Mouse (Mus musculus) lung, embryonic 15.5 days (tissue): ENCODE measurements around the gene Tmem91. TPM values are rescaled to one million over a fixed set of nuclear protein-coding genes. Genes with fewer than 3 reads are reported as not detected.

Source experiments
- ATAC-seq: fragments of 200-750 bp; cut with Nextera tagmentation; 2 replicates; pipeline ENCODE4 v1.8.0; 2017; ENCODE audit warnings: moderate number of reproducible peaks, borderline replicate concordance; ENCODE audit not compliant: low FRiP score, low TSS enrichment; ENCODE audit errors: extremely low read depth
- H3K27ac ChIP-seq: fragments of 300-500 bp; sonication (generic); 2 replicates; pipeline ENCODE4 v1.5.1; 2015; ENCODE audit warnings: moderate library complexity, mild to moderate bottlenecking, inconsistent platforms
- H3K27me3 ChIP-seq: fragments of 300-500 bp; sonication (generic); 2 replicates; pipeline ENCODE4 v1.6.1; 2015; ENCODE audit warnings: inconsistent platforms
- H3K36me3 ChIP-seq: fragments of 300-500 bp; sonication (generic); 2 replicates; pipeline ENCODE4 v1.6.1; 2015; ENCODE audit warnings: inconsistent platforms
- H3K4me1 ChIP-seq: fragments of 300-500 bp; sonication (generic); 2 replicates; pipeline ENCODE4 v1.6.1; 2015; ENCODE audit warnings: inconsistent platforms
- H3K4me2 ChIP-seq: fragments of 300-500 bp; sonication (generic); 2 replicates; pipeline ENCODE4 v1.6.1; 2015; ENCODE audit warnings: inconsistent platforms, mild to moderate bottlenecking, moderate library complexity
- H3K4me3 ChIP-seq: fragments of 300-500 bp; sonication (generic); 2 replicates; pipeline ENCODE4 v1.5.1; 2015; ENCODE audit warnings: mild to moderate bottlenecking, inconsistent platforms
- H3K9ac ChIP-seq: fragments of 300-500 bp; sonication (generic); 2 replicates; pipeline ENCODE4 v1.6.1; 2015; ENCODE audit warnings: inconsistent platforms
- H3K9me3 ChIP-seq: fragments of 300-500 bp; sonication (generic); 2 replicates; pipeline ENCODE4 v1.6.1; 2016; ENCODE audit warnings: inconsistent platforms
- WGBS: fragments of 180-500 bp; shearing (Covaris S2); methylation state at CpG from one replicate; pipeline ENCODE4 v1.1.7; 2015; 5-methylcytosine and 5-hydroxymethylcytosine counted together
- polyA plus RNA-seq: library from polyadenylated mRNA; unstranded; fragments of >200 nt; fragmentation: Nextera tagmentation; extraction: Ambion mirVana; gene quantifications from 2 replicates; pipeline ENCODE4 v1.2.1, GENCODE M21; 2015

Gene Tmem91
- polyA plus RNA-seq, 1 experiment from 2014 or later = 2.6 TPM

DNA sequence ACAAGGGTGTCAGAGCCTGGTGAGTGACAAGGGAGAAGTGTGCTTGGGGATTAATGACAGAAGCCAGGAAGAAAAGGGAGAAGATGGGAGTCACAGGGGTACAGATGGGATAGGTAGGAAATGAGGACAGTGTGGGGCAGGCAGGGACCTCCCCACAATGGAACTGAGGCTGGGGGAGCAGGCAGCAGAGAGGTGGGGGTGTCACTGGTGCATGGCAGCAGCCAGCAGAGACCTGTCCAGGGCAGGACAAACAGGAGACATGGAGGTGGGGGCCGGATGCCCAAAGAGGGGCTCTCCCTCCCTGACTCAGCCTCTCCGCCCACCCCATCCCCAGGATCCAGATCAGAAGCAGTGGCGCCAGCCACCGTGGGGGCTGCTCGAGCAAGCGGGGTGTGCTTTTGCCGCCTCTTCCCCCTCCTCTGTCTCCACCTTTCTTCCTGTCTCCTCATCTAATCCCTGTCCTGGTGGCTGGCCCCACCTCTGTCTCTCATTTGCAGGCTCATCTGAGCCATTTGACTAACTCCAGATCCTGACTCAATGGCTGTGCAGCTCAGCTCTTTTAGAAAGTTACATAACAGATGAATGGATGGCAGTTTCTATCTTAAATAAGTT, 35.7 kb upstream of the Tmem91 start:
- no peak overlapping the region; the same call in 1 of the 2 replicates for H3K4me2 ChIP-seq
- 14% methylated on average over 7 of the region's 7 CpGs for WGBS
- H3K4me1 ChIP-seq = peaks cover 42% of the 10 kb centered on the region
- H3K4me3 ChIP-seq = no peak overlapping the region
- H3K27me3 ChIP-seq = no peaks in the 10 kb centered on the region
- H3K9me3 ChIP-seq = no peaks in the 10 kb centered on the region
- peaks cover 33% of the 10 kb centered on the region for H3K36me3 ChIP-seq
- peak overlapping the region; percentile 22; the same call in 1 of the 2 replicates for H3K27ac ChIP-seq
- no peak overlapping the region for H3K9ac ChIP-seq
- ATAC-seq = no peak

DNA sequence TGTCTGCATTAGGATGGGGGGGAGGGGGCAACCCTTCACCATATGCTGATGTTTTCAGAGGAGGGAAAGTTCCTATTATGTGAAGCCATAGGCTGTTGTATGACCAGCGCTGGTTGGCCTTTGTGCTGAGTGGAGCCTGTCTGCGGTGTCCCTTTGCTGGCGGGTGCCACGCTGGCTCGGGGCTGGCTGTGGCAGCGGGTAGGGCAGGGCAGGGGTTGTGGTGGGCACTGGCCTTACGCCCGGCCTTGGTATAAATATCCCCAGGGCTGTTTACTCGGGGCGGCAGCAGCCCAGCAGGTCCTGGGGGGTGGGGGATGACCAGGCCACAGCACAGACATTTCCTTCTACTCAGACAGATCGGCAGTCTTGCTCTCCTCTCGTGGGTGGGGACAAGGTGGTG, 35.0 kb upstream of the Tmem91 start:
- Histone ChIP-seq H3K4me3 (no peak overlapping the region), H3K4me2 (peak overlapping the region; percentile 15; the same call in 1 of the 2 replicates), H3K4me1 (peaks cover 49% of the 10 kb centered on the region), H3K27ac (peak overlapping the region; percentile 22; the same call in 1 of the 2 replicates), H3K27me3 (no peaks in the 10 kb centered on the region), H3K9ac (no peak overlapping the region), H3K9me3 (no peaks in the 10 kb centered on the region), H3K36me3 (peaks cover 26% of the 10 kb centered on the region)
- WGBS = 6% methylated on average over 12 of the region's 12 CpGs
- no peak for ATAC-seq

DNA sequence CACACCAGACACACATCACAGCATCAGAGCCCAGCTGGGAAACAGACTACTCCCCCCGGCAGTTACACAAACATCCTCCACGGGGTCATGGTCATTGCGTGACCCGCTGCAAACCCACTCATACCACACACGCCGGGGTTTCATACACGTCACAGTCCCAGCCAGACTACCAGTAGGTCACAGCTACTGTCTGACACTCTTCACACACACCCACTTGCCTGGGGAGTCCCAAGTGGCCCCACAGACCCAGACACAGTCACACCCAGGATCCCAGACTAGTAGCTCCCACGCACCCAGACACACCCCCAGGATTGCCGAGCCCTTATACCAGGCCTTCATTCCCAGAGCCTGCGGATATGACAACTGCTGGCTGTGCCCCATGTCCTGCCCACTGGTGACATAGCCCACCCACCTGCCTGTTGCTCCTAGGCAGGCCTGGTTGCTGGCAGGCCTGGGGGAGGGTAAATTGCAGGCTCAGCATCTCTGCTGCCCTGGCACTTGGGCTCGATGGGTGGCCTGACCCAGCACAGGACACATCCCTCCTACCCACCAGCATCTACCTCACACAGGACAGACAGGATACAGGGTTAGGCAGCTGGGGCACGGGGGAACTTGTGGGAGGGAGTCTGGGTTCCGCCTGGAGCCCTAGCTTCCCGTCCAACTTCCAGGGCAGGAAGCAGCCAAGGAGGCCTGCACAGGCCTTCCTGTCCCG, 32.8 kb upstream of the Tmem91 start:
- no peaks in the 10 kb centered on the region for H3K9me3 ChIP-seq
- H3K27me3 ChIP-seq = peaks cover 11% of the 10 kb centered on the region
- peak overlapping the region; percentile 31 for H3K4me2 ChIP-seq
- H3K4me3 ChIP-seq = no peak overlapping the region
- H3K27ac ChIP-seq = peak overlapping the region; percentile 83
- no peak overlapping the region for H3K9ac ChIP-seq
- 30% methylated on average over 15 of the region's 15 CpGs for WGBS
- peaks cover 63% of the 10 kb centered on the region for H3K4me1 ChIP-seq
- peak; percentile 74 for ATAC-seq
- H3K36me3 ChIP-seq = peaks cover 4% of the 10 kb centered on the region; the same call in 1 of the 2 replicates

DNA sequence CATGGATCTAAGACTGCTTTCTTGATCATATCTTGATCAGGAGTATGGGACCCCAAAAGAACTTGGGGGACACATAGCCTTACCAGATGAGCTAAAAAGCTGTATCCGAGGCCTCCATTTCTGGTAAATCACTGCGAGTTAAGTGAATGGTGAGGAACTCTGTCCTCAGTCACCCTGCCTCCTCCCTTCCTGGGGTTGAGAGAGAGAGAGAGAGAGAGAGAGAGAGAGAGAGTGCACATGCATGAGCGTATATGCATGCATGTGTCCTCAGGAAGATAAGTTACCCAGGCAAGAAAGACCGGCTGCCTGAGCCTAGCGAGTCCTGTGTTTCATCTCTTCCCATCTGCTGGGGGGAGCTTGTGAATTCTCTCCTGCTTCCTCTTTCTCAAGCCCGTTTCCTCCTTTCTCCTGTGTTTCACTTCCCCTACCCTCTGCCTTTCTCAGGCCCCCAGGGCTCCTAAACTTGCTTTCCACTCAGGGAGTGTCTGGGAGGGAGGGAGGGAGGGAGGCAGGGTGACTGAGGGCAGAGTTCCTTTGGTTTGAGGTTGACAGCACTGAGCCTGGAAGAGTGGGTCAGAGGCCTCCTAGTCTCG, 31.7 kb upstream of the Tmem91 start:
- H3K4me1 ChIP-seq = peaks cover 63% of the 10 kb centered on the region
- ATAC-seq = no peak
- peaks cover 11% of the 10 kb centered on the region for H3K27me3 ChIP-seq
- H3K9ac ChIP-seq = no peak overlapping the region
- 26% methylated on average over 7 of the region's 7 CpGs for WGBS
- H3K4me2 ChIP-seq = no peak overlapping the region
- peak overlapping the region; percentile 83 for H3K27ac ChIP-seq
- peaks cover 8% of the 10 kb centered on the region; the same call in 1 of the 2 replicates for H3K36me3 ChIP-seq
- H3K9me3 ChIP-seq = no peaks in the 10 kb centered on the region; the same call in 1 of the 2 replicates
- H3K4me3 ChIP-seq = no peak overlapping the region

DNA sequence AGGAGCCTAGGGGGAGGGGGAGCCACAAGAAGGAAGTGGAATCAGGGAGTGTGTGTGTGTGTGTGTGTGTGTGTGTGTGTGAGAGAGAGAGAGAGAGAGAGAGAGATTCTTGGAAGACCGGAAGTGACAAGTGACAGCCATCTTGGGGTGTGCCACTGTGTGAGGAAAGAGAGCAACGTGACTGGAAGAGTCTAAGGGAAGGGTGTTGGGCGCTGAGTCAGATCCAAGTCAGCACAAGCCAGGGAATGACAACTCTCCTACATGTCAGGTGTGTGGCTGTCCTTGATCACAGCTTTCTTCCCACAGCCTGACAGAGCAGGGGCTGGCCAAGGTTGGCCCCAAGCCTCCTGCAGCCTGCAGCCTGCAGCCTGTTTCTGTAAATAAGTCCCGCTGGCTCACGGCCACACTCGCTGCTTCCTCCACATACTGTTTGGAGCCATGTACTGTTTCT, 30.9 kb upstream of the Tmem91 start:
- WGBS = 16% methylated on average over 6 of the region's 6 CpGs
- peak; percentile 33; the same call in 1 of the 2 replicates for ATAC-seq
- H3K9ac ChIP-seq = no peak overlapping the region
- peaks cover 9% of the 10 kb centered on the region; the same call in 1 of the 2 replicates for H3K36me3 ChIP-seq
- peak overlapping the region; percentile 20; the same call in 1 of the 2 replicates for H3K4me2 ChIP-seq
- no peaks in the 10 kb centered on the region; the same call in 1 of the 2 replicates for H3K9me3 ChIP-seq
- peak overlapping the region; percentile 83 for H3K27ac ChIP-seq
- peaks cover 59% of the 10 kb centered on the region for H3K4me1 ChIP-seq
- H3K4me3 ChIP-seq = no peak overlapping the region
- peaks cover 11% of the 10 kb centered on the region for H3K27me3 ChIP-seq

GRCm38 (mm10) chr7:25704716-25705364, 29.9 kb upstream of the Tmem91 start:
- WGBS = 11% methylated on average over 30 of the region's 37 CpGs
- H3K4me3 ChIP-seq = peak overlapping the region; percentile 18
- no peaks in the 10 kb centered on the region; the same call in 1 of the 2 replicates for H3K9me3 ChIP-seq
- H3K4me2 ChIP-seq = peak overlapping the region; percentile 48
- no peak overlapping the region for H3K27ac ChIP-seq
- H3K4me1 ChIP-seq = peaks cover 49% of the 10 kb centered on the region
- no peak for ATAC-seq
- no peak overlapping the region for H3K9ac ChIP-seq
- peaks cover 9% of the 10 kb centered on the region; the same call in 1 of the 2 replicates for H3K36me3 ChIP-seq
- H3K27me3 ChIP-seq = peaks cover 11% of the 10 kb centered on the region

DNA sequence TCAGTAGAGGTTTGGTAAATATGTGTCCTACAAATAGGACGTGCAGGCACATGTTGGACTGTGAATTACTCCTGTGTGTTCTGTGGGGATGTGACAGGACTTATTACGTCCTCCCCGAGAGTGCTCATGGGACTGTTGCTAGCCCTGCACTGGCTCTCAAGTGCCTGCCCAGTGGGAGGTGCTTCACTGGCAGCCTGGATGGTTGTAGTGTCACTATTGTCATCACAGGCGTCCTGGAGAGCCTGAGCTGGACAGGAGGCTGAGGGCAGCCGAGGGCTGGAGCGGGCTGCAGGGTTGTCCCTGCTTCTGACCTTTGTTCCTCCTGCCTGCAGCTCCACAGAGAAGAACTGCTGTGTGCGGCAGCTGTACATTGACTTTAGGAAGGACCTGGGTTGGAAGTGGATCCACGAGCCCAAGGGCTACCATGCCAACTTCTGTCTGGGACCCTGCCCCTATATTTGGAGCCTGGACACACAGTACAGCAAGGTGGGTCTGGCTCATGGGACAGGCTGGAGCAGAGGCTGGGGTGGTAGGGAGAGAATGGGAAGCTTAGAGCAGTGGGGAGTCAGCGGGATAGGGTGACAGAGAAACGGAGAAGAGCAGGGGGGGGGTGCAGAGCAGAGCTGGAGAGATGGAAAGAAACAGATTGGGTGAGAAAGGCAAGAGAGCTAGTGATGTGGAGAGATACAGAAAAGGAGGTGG, 29.0 kb upstream of the Tmem91 start:
- no peak overlapping the region for H3K4me2 ChIP-seq
- no peak overlapping the region for H3K4me3 ChIP-seq
- no peak overlapping the region for H3K27ac ChIP-seq
- H3K27me3 ChIP-seq = peaks cover 11% of the 10 kb centered on the region
- H3K36me3 ChIP-seq = peaks cover 9% of the 10 kb centered on the region; the same call in 1 of the 2 replicates
- H3K9ac ChIP-seq = no peak overlapping the region
- no peak for ATAC-seq
- peaks cover 45% of the 10 kb centered on the region for H3K4me1 ChIP-seq
- no peaks in the 10 kb centered on the region; the same call in 1 of the 2 replicates for H3K9me3 ChIP-seq
- 30% methylated on average over 10 of the region's 10 CpGs for WGBS

- peaks cover 11% of the 10 kb centered on the region for H3K27me3 ChIP-seq
- no peak overlapping the region for H3K4me2 ChIP-seq
- H3K9ac ChIP-seq = no peak overlapping the region
- 94% methylated on average over 2 of the region's 2 CpGs for WGBS
- no peak overlapping the region for H3K27ac ChIP-seq
- H3K4me3 ChIP-seq = no peak overlapping the region
- peaks cover 9% of the 10 kb centered on the region; the same call in 1 of the 2 replicates for H3K36me3 ChIP-seq
- H3K9me3 ChIP-seq = no peaks in the 10 kb centered on the region; the same call in 1 of the 2 replicates
- ATAC-seq = no peak
- H3K4me1 ChIP-seq = peaks cover 38% of the 10 kb centered on the region
Measured at GRCm38 (mm10) chr7:25702350-25702749, 27.4 kb upstream of the Tmem91 start.

DNA sequence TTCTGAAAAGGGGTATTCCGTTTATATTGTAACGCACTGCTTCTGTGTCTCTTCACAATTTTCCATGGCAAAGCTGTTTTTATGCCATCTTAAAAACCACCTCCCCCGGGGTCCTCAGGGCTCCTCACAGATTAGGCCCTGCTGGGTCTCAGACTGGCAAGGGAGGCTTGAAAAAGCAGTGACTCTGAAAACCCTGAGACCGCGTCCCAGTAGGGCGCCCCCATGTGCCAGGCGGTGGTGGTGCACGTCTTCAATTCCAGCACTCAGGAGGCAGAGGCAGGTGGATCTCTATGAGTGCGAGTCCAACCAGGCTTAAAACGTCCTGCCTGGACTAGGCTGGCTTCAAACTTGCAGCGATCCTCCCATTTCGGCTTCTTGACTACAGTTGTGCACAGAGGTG, 25.8 kb upstream of the Tmem91 start:
- 74% methylated on average over 12 of the region's 12 CpGs for WGBS
- Histone ChIP-seq H3K4me1 (peaks cover 22% of the 10 kb centered on the region), H3K36me3 (peaks cover 9% of the 10 kb centered on the region; the same call in 1 of the 2 replicates), H3K9me3 (no peaks in the 10 kb centered on the region; the same call in 1 of the 2 replicates), H3K9ac (no peak overlapping the region), H3K4me2 (no peak overlapping the region), H3K27ac (no peak overlapping the region), H3K4me3 (no peak overlapping the region), H3K27me3 (peaks cover 11% of the 10 kb centered on the region)
- no peak for ATAC-seq

- Histone ChIP-seq H3K4me1 (peaks cover 13% of the 10 kb centered on the region), H3K36me3 (peaks cover 9% of the 10 kb centered on the region; the same call in 1 of the 2 replicates), H3K27me3 (peaks cover 11% of the 10 kb centered on the region), H3K4me3 (no peak overlapping the region), H3K4me2 (no peak overlapping the region), H3K9ac (no peak overlapping the region), H3K27ac (no peak overlapping the region), H3K9me3 (no peaks in the 10 kb centered on the region; the same call in 1 of the 2 replicates)
- WGBS = 48% methylated on average over 13 of the region's 13 CpGs
- ATAC-seq = no peak
Measured at GRCm38 (mm10) chr7:25699851-25700250, 24.9 kb upstream of the Tmem91 start.

DNA sequence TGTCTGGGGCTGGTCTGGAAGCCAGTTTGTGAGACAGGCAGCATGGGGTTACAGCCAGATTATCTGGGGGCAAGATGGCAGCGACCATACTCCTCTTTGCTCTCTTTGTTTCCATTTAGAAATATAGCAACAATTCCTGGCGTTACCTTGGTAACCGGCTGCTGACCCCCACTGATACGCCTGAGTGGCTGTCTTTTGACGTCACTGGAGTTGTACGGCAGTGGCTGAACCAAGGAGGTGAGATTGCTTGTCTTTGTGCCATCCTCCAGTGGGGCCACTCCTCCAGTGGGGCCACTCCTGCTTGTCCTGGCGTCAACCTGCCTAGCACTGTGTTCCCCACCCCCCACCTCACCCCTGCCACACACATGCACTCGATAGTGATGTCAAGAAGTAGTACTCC, 19.1 kb upstream of the Tmem91 start:
- Histone ChIP-seq H3K4me3 (no peak overlapping the region), H3K27ac (no peak overlapping the region), H3K4me1 (peaks cover 11% of the 10 kb centered on the region), H3K4me2 (no peak overlapping the region), H3K36me3 (no peaks in the 10 kb centered on the region), H3K27me3 (0 out of 2 replicates have a peak, but pooled peaks cover 12% of the 10 kb centered on the region), H3K9ac (no peak overlapping the region), H3K9me3 (no peaks in the 10 kb centered on the region)
- ATAC-seq = no peak
- WGBS = 59% methylated on average over 8 of the region's 8 CpGs
